Mouse (Mus musculus) lung, embryonic 16.5 days (tissue): Measurements from ENCODE around the gene Meis2. TPM values are rescaled to one million over a fixed set of nuclear protein-coding genes. Genes with fewer than 3 reads are reported as not detected.

Source experiments
- ATAC-seq: fragments of 200-750 bp; cut with Nextera tagmentation; 2 replicates; pipeline ENCODE4 v1.8.0; 2017; ENCODE audit warnings: low read depth, mild to moderate bottlenecking, moderate library complexity
- H3K27ac ChIP-seq: fragments of 300-500 bp; sonication (generic); 2 replicates; pipeline ENCODE4 v1.5.1; 2014; ENCODE audit warnings: mild to moderate bottlenecking, control low read depth, low read length
- H3K27me3 ChIP-seq: fragments of 300-500 bp; sonication (generic); 2 replicates; pipeline ENCODE4 v1.6.1; 2014; ENCODE audit warnings: low read depth, low read length, mixed read lengths; ENCODE audit not compliant: control insufficient read depth, insufficient read depth
- H3K36me3 ChIP-seq: fragments of 300-500 bp; sonication (generic); 2 replicates; pipeline ENCODE4 v1.6.1; 2014; ENCODE audit warnings: low read length; ENCODE audit not compliant: control insufficient read depth, insufficient read depth
- H3K4me1 ChIP-seq: fragments of 300-500 bp; sonication (generic); replicated peaks from 2 replicates; pipeline ENCODE4 v1.6.1; 2014; ENCODE audit warnings: low read length, mixed read lengths; ENCODE audit not compliant: control insufficient read depth, insufficient read depth
- H3K4me2 ChIP-seq: fragments of 300-500 bp; sonication (generic); 2 replicates; pipeline ENCODE4 v1.6.1; 2014; ENCODE audit warnings: low read depth, low read length, control low read depth
- H3K4me3 ChIP-seq: fragments of 300-500 bp; sonication (generic); 2 replicates; pipeline ENCODE4 v1.5.1; 2014; ENCODE audit warnings: mild to moderate bottlenecking, low read length, control low read depth
- H3K9ac ChIP-seq: fragments of 300-500 bp; sonication (generic); 2 replicates; pipeline ENCODE4 v1.6.1; 2014; ENCODE audit warnings: low read length, control low read depth
- H3K9me3 ChIP-seq: fragments of 300-500 bp; sonication (generic); 2 replicates; pipeline ENCODE4 v1.6.1; 2016; ENCODE audit warnings: low read length; ENCODE audit not compliant: control insufficient read depth
- WGBS: fragments of 180-500 bp; shearing (Covaris S2); extraction: QIAGEN DNeasy Blood & Tissue Kit; methylation state at CpG from one replicate; pipeline ENCODE4 v1.1.7; 2014; 5-methylcytosine and 5-hydroxymethylcytosine counted together
- polyA plus RNA-seq: library from polyadenylated mRNA; unstranded; fragments of >200 nt; fragmentation: Nextera tagmentation; extraction: Ambion mirVana; gene quantifications from 2 replicates; pipeline ENCODE4 v1.2.1, GENCODE M21; 2015

The Meis2 gene
- 21.5 and 24.2 TPM in 2 replicates for polyA plus RNA-seq

GRCm38 (mm10) chr2:116065570-116066005, at the start of gene Meis2:
Gene Meis2, minus strand, starts transcription at chr2:116065839.
- H3K4me1 ChIP-seq: peaks cover 4% of the 10 kb centered on the region; the same call in 1 of the 2 replicates
- H3K27ac ChIP-seq: peak within 1 kb of the TSS; percentile 96
- H3K4me2 ChIP-seq: peak within 1 kb of the TSS; percentile 77
- H3K36me3 ChIP-seq: no peaks in the 10 kb centered on the region
- peak; percentile 86 for ATAC-seq
- H3K27me3 ChIP-seq: peaks cover 9% of the 10 kb centered on the region
- no peaks in the 10 kb centered on the region for H3K9me3 ChIP-seq
- H3K4me3 ChIP-seq: peak within 1 kb of the TSS; percentile 62
- peak within 1 kb of the TSS; percentile 82 for H3K9ac ChIP-seq
- under 1% methylated on average over 23 of the region's 37 CpGs for WGBS

- Histone ChIP-seq H3K4me3 (no peak overlapping the region), H3K4me1 (no peaks in the 10 kb centered on the region), H3K4me2 (no peak overlapping the region), H3K27ac (no peak overlapping the region), H3K9me3 (no peaks in the 10 kb centered on the region), H3K9ac (no peak overlapping the region), H3K27me3 (no peaks in the 10 kb centered on the region), H3K36me3 (no peaks in the 10 kb centered on the region)
- ATAC-seq: no peak
- WGBS: 54% methylated on average over 4 of the region's 4 CpGs
These were observed 40.6 kb upstream of the Meis2 start for GRCm38 (mm10) chr2:116106194-116106593.

GRCm38 (mm10) chr2:116105179-116105578, 39.5 kb upstream of the Meis2 start:
- H3K36me3 ChIP-seq: no peaks in the 10 kb centered on the region
- H3K4me2 ChIP-seq: no peak overlapping the region
- WGBS: 46% methylated on average over 3 of the region's 3 CpGs
- H3K4me1 ChIP-seq: no peaks in the 10 kb centered on the region
- no peaks in the 10 kb centered on the region for H3K9me3 ChIP-seq
- no peak overlapping the region for H3K9ac ChIP-seq
- H3K4me3 ChIP-seq: no peak overlapping the region
- H3K27me3 ChIP-seq: no peaks in the 10 kb centered on the region
- ATAC-seq: no peak
- H3K27ac ChIP-seq: no peak overlapping the region

GRCm38 (mm10) chr2:116103411-116103996, 37.9 kb upstream of the Meis2 start:
- H3K9ac ChIP-seq: no peak overlapping the region
- whole genome bisulfite sequencing: 40% methylated on average over 5 of the region's 5 CpGs
- peaks cover 2% of the 10 kb centered on the region; the same call in 1 of the 2 replicates for H3K27me3 ChIP-seq
- no peak overlapping the region for H3K4me2 ChIP-seq
- H3K9me3 ChIP-seq: no peaks in the 10 kb centered on the region
- no peaks in the 10 kb centered on the region for H3K4me1 ChIP-seq
- no peaks in the 10 kb centered on the region for H3K36me3 ChIP-seq
- no peak overlapping the region for H3K27ac ChIP-seq
- no peak overlapping the region for H3K4me3 ChIP-seq
- ATAC-seq: no peak

GRCm38 (mm10) chr2:116101221-116101620, 35.6 kb upstream of the Meis2 start:
- H3K27me3 ChIP-seq: peaks cover 2% of the 10 kb centered on the region; the same call in 1 of the 2 replicates
- H3K4me2 ChIP-seq: no peak overlapping the region
- H3K36me3 ChIP-seq: no peaks in the 10 kb centered on the region
- no peaks in the 10 kb centered on the region for H3K9me3 ChIP-seq
- no peak overlapping the region for H3K9ac ChIP-seq
- H3K4me3 ChIP-seq: no peak overlapping the region
- no peak for ATAC-seq
- H3K4me1 ChIP-seq: no peaks in the 10 kb centered on the region
- H3K27ac ChIP-seq: no peak overlapping the region

GRCm38 (mm10) chr2:116080961-116081360, 15.3 kb upstream of the Meis2 start:
- H3K9ac ChIP-seq: no peak overlapping the region
- ATAC-seq: no peak
- no peak overlapping the region for H3K4me2 ChIP-seq
- H3K4me3 ChIP-seq: no peak overlapping the region
- peaks cover 5% of the 10 kb centered on the region for H3K27me3 ChIP-seq
- no peak overlapping the region for H3K27ac ChIP-seq
- H3K9me3 ChIP-seq: no peaks in the 10 kb centered on the region
- 73% methylated on average over 2 of the region's 2 CpGs for WGBS
- H3K36me3 ChIP-seq: no peaks in the 10 kb centered on the region
- H3K4me1 ChIP-seq: no peaks in the 10 kb centered on the region

- peaks cover 16% of the 10 kb centered on the region for H3K27me3 ChIP-seq
- H3K9ac ChIP-seq: no peak overlapping the region
- 70% methylated on average over 2 of the region's 2 CpGs for WGBS
- H3K4me3 ChIP-seq: no peak overlapping the region
- H3K9me3 ChIP-seq: no peaks in the 10 kb centered on the region
- H3K36me3 ChIP-seq: no peaks in the 10 kb centered on the region
- no peak for ATAC-seq
- H3K4me1 ChIP-seq: peaks cover 3% of the 10 kb centered on the region; the same call in 1 of the 2 replicates
- H3K27ac ChIP-seq: no peak overlapping the region
- H3K4me2 ChIP-seq: no peak overlapping the region
These were observed 13.2 kb upstream of the Meis2 start for GRCm38 (mm10) chr2:116078841-116079240.

- H3K27ac ChIP-seq: no peak overlapping the region
- H3K36me3 ChIP-seq: no peaks in the 10 kb centered on the region
- WGBS: 60% methylated on average over 3 of the region's 3 CpGs
- peaks cover 23% of the 10 kb centered on the region for H3K27me3 ChIP-seq
- peaks cover 3% of the 10 kb centered on the region; the same call in 1 of the 2 replicates for H3K4me1 ChIP-seq
- H3K4me3 ChIP-seq: no peak overlapping the region
- no peak overlapping the region for H3K4me2 ChIP-seq
- H3K9ac ChIP-seq: no peak overlapping the region
- no peaks in the 10 kb centered on the region for H3K9me3 ChIP-seq
- no peak for ATAC-seq
These were observed 12.1 kb upstream of the Meis2 start for GRCm38 (mm10) chr2:116077716-116078115.

GRCm38 (mm10) chr2:116076752-116077480, 11.3 kb upstream of the Meis2 start:
- Histone ChIP-seq H3K27ac (no peak overlapping the region), H3K4me2 (no peak overlapping the region), H3K4me1 (peaks cover 3% of the 10 kb centered on the region; the same call in 1 of the 2 replicates), H3K9ac (no peak overlapping the region), H3K9me3 (no peaks in the 10 kb centered on the region), H3K36me3 (no peaks in the 10 kb centered on the region), H3K27me3 (peaks cover 26% of the 10 kb centered on the region), H3K4me3 (no peak overlapping the region)
- no peak for ATAC-seq
